In genomic region chr8:10862442-10862841, GRCm38 (mm10) we compare ENCODE assay signal across 16 mouse cellular contexts.
"Had no signal": no experiment of that assay in that cellular context is flagged by ENCODE, and none has a peak within 500 bp of the region (broad histone marks: within the 10 kb centered on the region; RNA-seq: fewer than 3 reads in every experiment).

No protein-coding gene starts in this region.

- DNase-seq: retina, postnatal 1 day; right cerebral cortex, adult 18-20 months; right cerebral cortex, postnatal 14 days; right cerebral cortex, postnatal 25 days; right cerebral cortex, postnatal 4 days; spleen, adult 18-20 months; thymus, adult 18-20 months; thymus, adult 2 months; thymus, postnatal 14 days; thymus, postnatal 25 days; thymus, postnatal 36 days; thymus, postnatal 4 days had no signal

- H3K9ac ChIP-seq: neural tube, embryonic 12.5 days; neural tube, embryonic 13.5 days; neural tube, embryonic 15.5 days; stomach, embryonic 15.5 days had no signal

- H3K36me3 ChIP-seq: neural tube, embryonic 12.5 days; neural tube, embryonic 13.5 days; neural tube, embryonic 15.5 days; stomach, embryonic 15.5 days had no signal

- H3K4me2 ChIP-seq: neural tube, embryonic 12.5 days; neural tube, embryonic 13.5 days; neural tube, embryonic 15.5 days; stomach, embryonic 15.5 days had no signal

- H3K4me3 ChIP-seq: neural tube, embryonic 12.5 days; neural tube, embryonic 13.5 days; neural tube, embryonic 15.5 days; stomach, embryonic 15.5 days had no signal

- H3K27me3 ChIP-seq: neural tube, embryonic 13.5 days; neural tube, embryonic 15.5 days; stomach, embryonic 15.5 days had no signal

- H3K27ac ChIP-seq: neural tube, embryonic 12.5 days; neural tube, embryonic 13.5 days; neural tube, embryonic 15.5 days; stomach, embryonic 15.5 days had no signal

- H3K9me3 ChIP-seq: neural tube, embryonic 12.5 days; neural tube, embryonic 13.5 days; neural tube, embryonic 15.5 days; stomach, embryonic 15.5 days had no signal
